Mouse (Mus musculus): Measurements from ENCODE around the gene Fmnl2.

- TF ChIP-seq POLR2A (IDR thresholded peaks at IDR 0.05; ENCODE audit: insufficient read depth, low read depth, low read length) = no peak
- TF ChIP-seq CTCF (IDR thresholded peaks at IDR 0.05; ENCODE audit: insufficient read depth, low read depth, low read length) = no peak
These were observed 63.2 kb downstream of the Fmnl2 start for GRCm38 (mm10) chr2:52920701-52921435.
